Mouse (Mus musculus) kidney, postnatal 0 days (tissue): Measurements from ENCODE around the gene Sema4b. TPM values are rescaled to one million over a fixed set of nuclear protein-coding genes. Genes with fewer than 3 reads are reported as not detected.

ENCODE experiments used
- ATAC-seq: fragments of 200-750 bp; cut with Nextera tagmentation; replicated peaks from 2 replicates; pipeline ENCODE4 v1.8.0; 2017; ENCODE audit warnings: low read depth, moderate number of reproducible peaks, moderate TSS enrichment, moderate library complexity; ENCODE audit not compliant: low FRiP score
- DNase-seq: peaks from one replicate; pipeline ENCODE4 v3.0.0-alpha.2; 2016; ENCODE audit warnings: low spot score
- H3K27ac ChIP-seq: fragments of 300-500 bp; sonication (generic); 2 replicates; pipeline ENCODE4 v1.5.1; 2014; ENCODE audit warnings: mild to moderate bottlenecking
- H3K27me3 ChIP-seq: fragments of 300-500 bp; sonication (generic); 2 replicates; pipeline ENCODE4 v1.6.1; 2014; ENCODE audit warnings: low read length, mixed read lengths; ENCODE audit not compliant: insufficient read depth
- H3K36me3 ChIP-seq: fragments of 300-500 bp; sonication (generic); 2 replicates; pipeline ENCODE4 v1.6.1; 2014; ENCODE audit warnings: low read length, mixed read lengths; ENCODE audit not compliant: insufficient read depth
- H3K4me1 ChIP-seq: fragments of 300-500 bp; sonication (generic); replicated peaks from 2 replicates; pipeline ENCODE4 v1.6.1; 2014; ENCODE audit warnings: antibody characterized with exemption, low read length, mixed read lengths; ENCODE audit not compliant: insufficient read depth
- H3K4me2 ChIP-seq: fragments of 300-500 bp; sonication (generic); 2 replicates; pipeline ENCODE4 v1.6.1; 2014; ENCODE audit warnings: mild to moderate bottlenecking, low read length, moderate library complexity, mixed read lengths
- H3K4me3 ChIP-seq: fragments of 300-500 bp; sonication (generic); replicated peaks from 2 replicates; pipeline ENCODE4 v1.5.1; 2014; ENCODE audit warnings: low read depth, low read length
- H3K9ac ChIP-seq: fragments of 300-500 bp; sonication (generic); 2 replicates; pipeline ENCODE4 v1.6.1; 2014; ENCODE audit warnings: low read depth, low read length
- H3K9me3 ChIP-seq: fragments of 300-500 bp; sonication (generic); replicated peaks from 2 replicates; pipeline ENCODE4 v1.6.1; 2016; ENCODE audit warnings: low read length, inconsistent platforms, mixed read lengths
- CTCF ChIP-seq: IDR thresholded peaks from 2 replicates; pipeline ENCODE4 v1.5.1; 2016; ENCODE audit warnings: antibody characterized with exemption, low read depth, mild to moderate bottlenecking, moderate library complexity
- WGBS: fragments of 180-500 bp; shearing (Covaris S2); extraction: QIAGEN DNeasy Blood & Tissue Kit; methylation state at CpG from one replicate; pipeline ENCODE4 v1.1.7; 2014; 5-methylcytosine and 5-hydroxymethylcytosine counted together
- polyA plus RNA-seq: library from polyadenylated mRNA; unstranded; fragments of >200 nt; fragmentation: Nextera tagmentation; extraction: Ambion mirVana; gene quantifications from 2 replicates; pipeline ENCODE4 v1.2.1, GENCODE M21; 2015

The Sema4b gene
- polyA plus RNA-seq, 1 experiment from 2014 or later = 21.2 TPM

DNA sequence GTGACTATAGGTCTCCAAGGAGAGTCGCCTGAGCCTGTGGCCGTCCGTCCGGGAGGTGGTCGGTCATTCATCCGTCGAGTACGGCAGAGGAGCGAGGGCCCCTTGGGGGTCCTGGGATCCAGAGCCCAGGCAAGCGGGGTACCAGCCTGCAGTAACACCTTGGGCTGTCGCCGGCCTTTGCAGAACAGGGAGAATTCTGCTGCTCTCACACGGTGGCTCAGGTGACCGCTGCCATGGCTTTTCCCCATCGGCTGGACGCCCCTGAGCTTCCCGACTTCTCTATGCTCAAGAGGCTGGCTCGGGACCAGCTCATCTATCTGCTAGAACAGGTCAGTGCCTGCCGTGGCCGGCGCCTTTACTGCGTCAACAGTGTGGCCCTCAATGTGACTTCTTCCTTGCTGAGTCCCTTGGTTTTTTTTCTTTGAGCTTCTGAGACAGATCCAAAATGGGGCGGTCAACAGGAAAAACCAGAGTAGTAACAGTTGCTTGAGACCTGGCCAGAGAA lies 83.2 kb downstream of the Sema4b start:
- Histone ChIP-seq H3K4me3 (peak overlapping the region; percentile 68), H3K9ac (peak overlapping the region; percentile 71), H3K4me2 (peak overlapping the region; percentile 97), H3K4me1 (peaks cover 13% of the 10 kb centered on the region), H3K9me3 (no peaks in the 10 kb centered on the region), H3K27ac (peak overlapping the region; percentile 79), H3K27me3 (no peaks in the 10 kb centered on the region), H3K36me3 (peaks cover 31% of the 10 kb centered on the region)
- TF ChIP-seq CTCF = no peak
- peak; percentile 72 for ATAC-seq
- DNase-seq = peak; percentile 19
- under 1% methylated on average over 23 of the region's 23 CpGs for WGBS

- DNase-seq (no peak), ATAC-seq (no peak)
- 95% methylated on average over 2 of the region's 2 CpGs for WGBS
- Histone ChIP-seq H3K4me3 (no peak overlapping the region), H3K27me3 (no peaks in the 10 kb centered on the region), H3K4me1 (peaks cover 13% of the 10 kb centered on the region), H3K9me3 (no peaks in the 10 kb centered on the region), H3K4me2 (no peak overlapping the region), H3K36me3 (peaks cover 36% of the 10 kb centered on the region), H3K9ac (no peak overlapping the region), H3K27ac (no peak overlapping the region)
- no peak for TF ChIP-seq CTCF
Observed at GRCm38 (mm10) chr7:80273456-80273855, 86.8 kb downstream of the Sema4b start.

Other genes with a start within 250 kb of the Sema4b start
- 14.8 and 15.3 TPM in 2 replicates for gene Zfp710, start 162.0 kb upstream of the Sema4b start, polyA plus RNA-seq
- 630 and 689 TPM in 2 replicates for gene Idh2, start 71.4 kb upstream of the Sema4b start, polyA plus RNA-seq
- gene Cib1, start 46.0 kb downstream of the Sema4b start, polyA plus RNA-seq = 165 and 188 TPM in 2 replicates
- gene Gdpgp1, start 46.0 kb downstream of the Sema4b start, polyA plus RNA-seq = 2.1 and 2.9 TPM in 2 replicates
- 1.0 and 1.1 TPM in 2 replicates for gene Ttll13, start 59.5 kb downstream of the Sema4b start, polyA plus RNA-seq
- 48.9 and 50.6 TPM in 2 replicates for gene Ngrn, start 74.4 kb downstream of the Sema4b start, polyA plus RNA-seq
- 4.9 and 5.7 TPM in 2 replicates for gene Vps33b, start 82.8 kb downstream of the Sema4b start, polyA plus RNA-seq
- gene Prc1, start 107.6 kb downstream of the Sema4b start, polyA plus RNA-seq = 53.8 and 59.6 TPM in 2 replicates
- gene Rccd1, start 137.6 kb downstream of the Sema4b start, polyA plus RNA-seq = 3.7 and 4.3 TPM in 2 replicates
- 28.2 and 29.7 TPM in 2 replicates for gene Unc45a, start 154.2 kb downstream of the Sema4b start, polyA plus RNA-seq
- 20.2 and 21.5 TPM in 2 replicates for gene Hddc3, start 156.3 kb downstream of the Sema4b start, polyA plus RNA-seq
- 7.3 and 8.8 TPM in 2 replicates for gene Man2a2, start 184.5 kb downstream of the Sema4b start, polyA plus RNA-seq
- gene Fes, start 201.1 kb downstream of the Sema4b start, polyA plus RNA-seq = 12.4 and 12.5 TPM in 2 replicates
- 20.8 and 22.9 TPM in 2 replicates for gene Furin, start 218.6 kb downstream of the Sema4b start, polyA plus RNA-seq